Mouse (Mus musculus): ENCODE measurements around the gene Tmem120b.
"Not testable (repeated sequence)": the region's sequence is repeated elsewhere in the genome, so short reads cannot be mapped to it uniquely, and the experiment has no call there.

- not testable (repeated sequence) for TF ChIP-seq POLR2A (IDR thresholded peaks at IDR 0.05; ENCODE audit: low read depth, low read length); CTCF (conservative IDR thresholded peaks at IDR 0.05; ENCODE audit: insufficient read depth, insufficient read length, low read depth, low read length)
Measured at GRCm38 (mm10) chr5:123061402-123061749, 6.8 kb upstream of the Tmem120b start.
